Mouse (Mus musculus) forebrain, embryonic 13.5 days (tissue): ENCODE measurements at regions not wholly inside any gene's neighbourhood (a gene's known extent, or its start where the extent isn't known, plus 50 kb on each side); places are given as distances from the start of the nearest gene placed in this dataset.

Experiments
- ATAC-seq: fragments of 200-750 bp; cut with Nextera tagmentation; 2 replicates; pipeline ENCODE4 v1.8.0; 2017
- H3K27ac ChIP-seq: fragments of 300-500 bp; sonication (generic); 2 replicates; pipeline ENCODE4 v1.5.1; 2015; ENCODE audit warnings: inconsistent platforms, mild to moderate bottlenecking, moderate library complexity
- H3K27me3 ChIP-seq: fragments of 300-500 bp; sonication (generic); 2 replicates; pipeline ENCODE4 v1.6.1; 2015; ENCODE audit warnings: mild to moderate bottlenecking, inconsistent platforms
- H3K36me3 ChIP-seq: fragments of 300-500 bp; sonication (generic); 2 replicates; pipeline ENCODE4 v1.6.1; 2015; ENCODE audit warnings: mild to moderate bottlenecking, inconsistent platforms; ENCODE audit not compliant: poor library complexity, severe bottlenecking
- H3K4me1 ChIP-seq: fragments of 300-500 bp; sonication (generic); 2 replicates; pipeline ENCODE4 v1.6.1; 2015; ENCODE audit warnings: inconsistent platforms
- H3K4me2 ChIP-seq: fragments of 300-500 bp; sonication (generic); 2 replicates; pipeline ENCODE4 v1.6.1; 2015; ENCODE audit warnings: inconsistent platforms, mild to moderate bottlenecking, moderate library complexity
- H3K4me3 ChIP-seq: fragments of 300-500 bp; sonication (generic); 2 replicates; pipeline ENCODE4 v1.5.1; 2015; ENCODE audit warnings: mild to moderate bottlenecking, inconsistent platforms
- H3K9ac ChIP-seq: fragments of 300-500 bp; sonication (generic); 2 replicates; pipeline ENCODE4 v1.6.1; 2015; ENCODE audit warnings: mild to moderate bottlenecking, inconsistent platforms
- H3K9me3 ChIP-seq: fragments of 300-500 bp; sonication (generic); replicated peaks from 2 replicates; pipeline ENCODE4 v1.6.1; 2016; ENCODE audit warnings: inconsistent platforms
- WGBS: fragments of 180-500 bp; shearing (Covaris S2); methylation state at CpG from one replicate; pipeline ENCODE4 v1.1.7; 2015; 5-methylcytosine and 5-hydroxymethylcytosine counted together

GRCm38 (mm10) chr3:61064720-61065119 is 62.1 kb downstream of the P2ry1 start:
- Histone ChIP-seq H3K9ac (no peak overlapping the region), H3K4me1 (0 out of 2 replicates have a peak, but pooled peaks cover 3% of the 10 kb centered on the region), H3K4me2 (no peak overlapping the region), H3K27me3 (no peaks in the 10 kb centered on the region), H3K36me3 (no peaks in the 10 kb centered on the region), H3K9me3 (no peaks in the 10 kb centered on the region), H3K4me3 (no peak overlapping the region), H3K27ac (no peak overlapping the region)
- WGBS: 52% methylated on average over 1 of the region's 1 CpGs
- ATAC-seq: no peak

- Histone ChIP-seq H3K27me3 (no peaks in the 10 kb centered on the region), H3K9me3 (no peaks in the 10 kb centered on the region), H3K4me1 (0 out of 2 replicates have a peak, but pooled peaks cover 3% of the 10 kb centered on the region), H3K27ac (no peak overlapping the region), H3K36me3 (no peaks in the 10 kb centered on the region), H3K4me2 (no peak overlapping the region), H3K4me3 (no peak overlapping the region), H3K9ac (no peak overlapping the region)
- peak; percentile 71; the same call in 1 of the 2 replicates for ATAC-seq
- 16% methylated on average over 1 of the region's 1 CpGs for WGBS
Measured at GRCm38 (mm10) chr3:61067067-61067466, 64.5 kb downstream of the P2ry1 start.

- ATAC-seq: no peak
- Histone ChIP-seq H3K4me2 (no peak overlapping the region), H3K9ac (no peak overlapping the region), H3K4me1 (0 out of 2 replicates have a peak, but pooled peaks cover 3% of the 10 kb centered on the region), H3K27me3 (no peaks in the 10 kb centered on the region), H3K4me3 (no peak overlapping the region), H3K9me3 (no peaks in the 10 kb centered on the region), H3K27ac (no peak overlapping the region), H3K36me3 (no peaks in the 10 kb centered on the region)
Measured at GRCm38 (mm10) chr3:61068229-61068628, 65.6 kb downstream of the P2ry1 start.

- no peak overlapping the region for H3K4me2 ChIP-seq
- no peak overlapping the region for H3K27ac ChIP-seq
- no peaks in the 10 kb centered on the region for H3K36me3 ChIP-seq
- WGBS: 88% methylated on average over 1 of the region's 1 CpGs
- H3K4me3 ChIP-seq: no peak overlapping the region
- 0 out of 2 replicates have a peak, but pooled peaks cover 3% of the 10 kb centered on the region for H3K4me1 ChIP-seq
- H3K9ac ChIP-seq: no peak overlapping the region
- H3K27me3 ChIP-seq: no peaks in the 10 kb centered on the region
- no peak for ATAC-seq
- no peaks in the 10 kb centered on the region for H3K9me3 ChIP-seq
Measured at GRCm38 (mm10) chr3:61071041-61071440, 68.4 kb downstream of the P2ry1 start.

- Histone ChIP-seq H3K36me3 (no peaks in the 10 kb centered on the region), H3K4me2 (no peak overlapping the region), H3K9ac (no peak overlapping the region), H3K4me3 (no peak overlapping the region), H3K27me3 (no peaks in the 10 kb centered on the region), H3K27ac (no peak overlapping the region), H3K9me3 (no peaks in the 10 kb centered on the region), H3K4me1 (no peaks in the 10 kb centered on the region)
- 70% methylated on average over 1 of the region's 1 CpGs for WGBS
- ATAC-seq: no peak
Measured at GRCm38 (mm10) chr3:61072330-61072729, 69.7 kb downstream of the P2ry1 start.

GRCm38 (mm10) chr3:61073103-61073502 is 70.5 kb downstream of the P2ry1 start:
- Histone ChIP-seq H3K27me3 (no peaks in the 10 kb centered on the region), H3K36me3 (no peaks in the 10 kb centered on the region), H3K27ac (no peak overlapping the region), H3K9me3 (no peaks in the 10 kb centered on the region), H3K4me1 (no peaks in the 10 kb centered on the region), H3K4me3 (no peak overlapping the region), H3K9ac (no peak overlapping the region), H3K4me2 (no peak overlapping the region)
- no peak for ATAC-seq
- 91% methylated on average over 1 of the region's 1 CpGs for WGBS

GRCm38 (mm10) chr3:61073806-61074205 is 71.2 kb downstream of the P2ry1 start:
- Histone ChIP-seq H3K9ac (no peak overlapping the region), H3K4me1 (no peaks in the 10 kb centered on the region), H3K27ac (no peak overlapping the region), H3K36me3 (no peaks in the 10 kb centered on the region), H3K9me3 (no peaks in the 10 kb centered on the region), H3K4me3 (no peak overlapping the region), H3K4me2 (no peak overlapping the region), H3K27me3 (no peaks in the 10 kb centered on the region)
- WGBS: 89% methylated on average over 4 of the region's 4 CpGs
- ATAC-seq: no peak

- Histone ChIP-seq H3K36me3 (no peaks in the 10 kb centered on the region), H3K9ac (no peak overlapping the region), H3K4me2 (no peak overlapping the region), H3K4me3 (no peak overlapping the region), H3K27ac (no peak overlapping the region), H3K27me3 (no peaks in the 10 kb centered on the region), H3K4me1 (no peaks in the 10 kb centered on the region), H3K9me3 (no peaks in the 10 kb centered on the region)
- no peak for ATAC-seq
- WGBS: 66% methylated on average over 2 of the region's 2 CpGs
Measured at GRCm38 (mm10) chr3:61075839-61076238, 73.2 kb downstream of the P2ry1 start.

GRCm38 (mm10) chr3:61089931-61090330 is 87.3 kb downstream of the P2ry1 start:
- no peaks in the 10 kb centered on the region for H3K4me1 ChIP-seq
- H3K27me3 ChIP-seq: no peaks in the 10 kb centered on the region
- H3K4me3 ChIP-seq: no peak overlapping the region
- no peak overlapping the region for H3K4me2 ChIP-seq
- no peak overlapping the region for H3K27ac ChIP-seq
- H3K9ac ChIP-seq: no peak overlapping the region
- 90% methylated on average over 1 of the region's 1 CpGs for WGBS
- H3K36me3 ChIP-seq: no peaks in the 10 kb centered on the region
- H3K9me3 ChIP-seq: no peaks in the 10 kb centered on the region
- ATAC-seq: no peak

- WGBS: 89% methylated on average over 2 of the region's 2 CpGs
- no peaks in the 10 kb centered on the region for H3K36me3 ChIP-seq
- no peak overlapping the region for H3K27ac ChIP-seq
- no peak overlapping the region for H3K4me3 ChIP-seq
- H3K4me2 ChIP-seq: no peak overlapping the region
- no peaks in the 10 kb centered on the region for H3K9me3 ChIP-seq
- H3K9ac ChIP-seq: no peak overlapping the region
- H3K27me3 ChIP-seq: no peaks in the 10 kb centered on the region
- no peak for ATAC-seq
- H3K4me1 ChIP-seq: no peaks in the 10 kb centered on the region
Measured at GRCm38 (mm10) chr3:61092031-61092430, 89.4 kb downstream of the P2ry1 start.

- H3K4me3 ChIP-seq: no peak overlapping the region
- no peak for ATAC-seq
- H3K9me3 ChIP-seq: no peaks in the 10 kb centered on the region
- no peaks in the 10 kb centered on the region for H3K36me3 ChIP-seq
- no peaks in the 10 kb centered on the region for H3K27me3 ChIP-seq
- H3K27ac ChIP-seq: no peak overlapping the region
- no peak overlapping the region for H3K9ac ChIP-seq
- H3K4me2 ChIP-seq: no peak overlapping the region
- H3K4me1 ChIP-seq: no peaks in the 10 kb centered on the region
Measured at GRCm38 (mm10) chr3:61116364-61116763, 113.8 kb downstream of the P2ry1 start.

GRCm38 (mm10) chr3:61133096-61133495 is 130.5 kb downstream of the P2ry1 start:
- Histone ChIP-seq H3K27me3 (no peaks in the 10 kb centered on the region), H3K9me3 (no peaks in the 10 kb centered on the region), H3K9ac (no peak overlapping the region), H3K4me3 (no peak overlapping the region), H3K4me2 (no peak overlapping the region), H3K4me1 (no peaks in the 10 kb centered on the region), H3K27ac (no peak overlapping the region), H3K36me3 (no peaks in the 10 kb centered on the region)
- ATAC-seq: no peak
- 66% methylated on average over 1 of the region's 1 CpGs for WGBS

- ATAC-seq: no peak
- no peak overlapping the region for H3K4me2 ChIP-seq
- WGBS: 94% methylated on average over 2 of the region's 2 CpGs
- H3K36me3 ChIP-seq: no peaks in the 10 kb centered on the region
- no peaks in the 10 kb centered on the region for H3K4me1 ChIP-seq
- no peak overlapping the region for H3K27ac ChIP-seq
- no peaks in the 10 kb centered on the region for H3K9me3 ChIP-seq
- no peaks in the 10 kb centered on the region for H3K27me3 ChIP-seq
- no peak overlapping the region for H3K4me3 ChIP-seq
- no peak overlapping the region for H3K9ac ChIP-seq
Measured at GRCm38 (mm10) chr3:61154087-61154486, 151.5 kb downstream of the P2ry1 start.
